Mouse (Mus musculus) stomach, embryonic 16.5 days (tissue): ENCODE measurements at regions not wholly inside any gene's neighbourhood (a gene's known extent, or its start where the extent isn't known, plus 50 kb on each side); places are given as distances from the start of the nearest gene placed in this dataset.
A peak's percentile ranks its signal among the peaks of the same experiment; 100 is the strongest.
"Not testable (repeated sequence)": the region's sequence is repeated elsewhere in the genome, so short reads cannot be mapped to it uniquely, and the experiment has no call there.

Experiments used
- ATAC-seq: fragments of 200-750 bp; cut with Nextera tagmentation; 2 replicates; pipeline ENCODE4 v1.8.0; 2017; ENCODE audit warnings: moderate number of reproducible peaks, moderate TSS enrichment; ENCODE audit not compliant: insufficient read depth, low FRiP score
- H3K27ac ChIP-seq: fragments of 300-500 bp; sonication (generic); 2 replicates; pipeline ENCODE4 v1.5.1; 2014; ENCODE audit warnings: low read length
- H3K27me3 ChIP-seq: fragments of 300-500 bp; sonication (generic); 2 replicates; pipeline ENCODE4 v1.6.1; 2014; ENCODE audit warnings: low read length, control low read depth, mixed read lengths; ENCODE audit not compliant: control insufficient read depth, insufficient read depth
- H3K36me3 ChIP-seq: fragments of 300-500 bp; sonication (generic); 2 replicates; pipeline ENCODE4 v1.6.1; 2014; ENCODE audit warnings: low read length; ENCODE audit not compliant: control insufficient read depth, insufficient read depth
- H3K4me1 ChIP-seq: fragments of 300-500 bp; sonication (generic); 2 replicates; pipeline ENCODE4 v1.6.1; 2014; ENCODE audit warnings: low read length, control low read depth, mixed read lengths; ENCODE audit not compliant: control insufficient read depth, insufficient read depth
- H3K4me2 ChIP-seq: fragments of 300-500 bp; sonication (generic); 2 replicates; pipeline ENCODE4 v1.6.1; 2014; ENCODE audit warnings: low read depth, low read length, mixed read lengths
- H3K4me3 ChIP-seq: fragments of 300-500 bp; sonication (generic); replicated peaks from 2 replicates; pipeline ENCODE4 v1.5.1; 2014; ENCODE audit warnings: mild to moderate bottlenecking, low read length
- H3K9ac ChIP-seq: fragments of 300-500 bp; sonication (generic); 2 replicates; pipeline ENCODE4 v1.6.1; 2014; ENCODE audit warnings: low read length
- H3K9me3 ChIP-seq: fragments of 300-500 bp; sonication (generic); replicated peaks from 2 replicates; pipeline ENCODE4 v1.6.1; 2016; ENCODE audit warnings: low read length, control low read depth; ENCODE audit not compliant: control insufficient read depth
- WGBS: fragments of 180-500 bp; shearing (Covaris S2); extraction: QIAGEN DNeasy Blood & Tissue Kit; methylation state at CpG from one replicate; pipeline ENCODE4 v1.1.7; 2014; 5-methylcytosine and 5-hydroxymethylcytosine counted together

- WGBS = 26% methylated on average over 3 of the region's 3 CpGs
- H3K9me3 ChIP-seq, H3K27ac ChIP-seq, H3K4me1 ChIP-seq, H3K4me3 ChIP-seq, H3K9ac ChIP-seq, H3K36me3 ChIP-seq, H3K27me3 ChIP-seq, H3K4me2 ChIP-seq: not testable (repeated sequence)
- ATAC-seq = 0 out of 2 replicates have a peak, but pooled peaks have one; percentile 58
These were observed 576.3 kb downstream of the Rpia start for GRCm38 (mm10) chr6:70215781-70216180.
